Mouse (Mus musculus) cerebellum, adult 2 months (tissue): Measurements from ENCODE around the gene Ntrk1.

ENCODE experiments used
- CTCF ChIP-seq: fragments of 200-500 bp; IDR thresholded peaks from 2 replicates; pipeline ENCODE4 v1.5.1; 2011; ENCODE audit warnings: low read depth, mild to moderate bottlenecking, control low read depth, low read length, moderate library complexity, borderline replicate concordance; ENCODE audit not compliant: insufficient read depth
- POLR2A ChIP-seq: fragments of 200-500 bp; IDR thresholded peaks from 2 replicates; pipeline ENCODE4 v1.6.1; 2011; ENCODE audit warnings: low read length, control low read depth, borderline replicate concordance; ENCODE audit not compliant: insufficient read depth

DNA sequence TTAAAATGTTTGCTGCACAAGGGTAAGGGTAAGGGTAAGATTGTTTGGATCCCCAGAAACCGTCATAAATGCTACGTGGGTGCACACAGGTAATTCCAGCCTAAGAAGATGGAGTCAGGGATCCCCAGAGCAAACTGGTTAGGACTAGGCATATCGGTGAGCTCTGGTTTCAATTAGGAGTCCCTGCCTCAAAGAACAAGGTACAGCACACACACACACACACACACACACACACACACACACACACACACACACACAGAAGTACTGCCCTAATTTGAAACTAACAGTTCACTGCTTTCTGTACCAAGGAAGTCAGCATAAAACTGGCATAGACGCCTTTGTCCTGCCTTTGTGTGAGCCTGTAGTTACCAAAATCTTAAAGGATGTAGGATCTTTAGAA lies 17.5 kb upstream of the Ntrk1 start:
- TF ChIP-seq CTCF (no peak), POLR2A (no peak)
